Mouse (Mus musculus) lung, postnatal 36 days (tissue): Measurements from ENCODE around the gene 4930452B06Rik.
"Not testable (repeated sequence)": the region's sequence is repeated elsewhere in the genome, so short reads cannot be mapped to it uniquely, and the experiment has no call there.

Experiments used
- DNase-seq: peaks from one replicate; pipeline ENCODE4 v3.0.0; 2022; ENCODE audit warnings: mixed read lengths

The 4930452B06Rik gene

GRCm38 (mm10) chr14:8665636-8666411 is at the start of gene 4930452B06Rik:
4930452B06Rik (minus strand) TSS chr14:8666240.
- peak; percentile 79 for DNase-seq

DNA sequence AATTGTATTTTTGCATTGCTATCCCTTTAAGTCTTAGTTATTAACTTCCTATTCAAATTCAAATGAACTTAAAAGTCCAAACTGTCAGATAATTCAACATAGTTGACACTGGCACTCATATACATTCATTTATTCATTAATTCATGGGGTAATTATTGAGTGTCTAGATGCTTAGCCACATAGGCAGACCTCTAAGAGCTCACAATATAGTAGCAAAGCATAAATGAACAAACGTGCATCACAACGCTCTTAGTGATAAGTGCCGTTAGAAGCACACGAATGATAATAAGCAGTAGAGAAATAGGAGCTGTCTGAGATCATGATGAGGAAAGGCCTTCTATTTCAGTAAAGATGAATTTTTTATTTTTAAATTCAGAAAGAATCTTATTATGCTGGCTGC is 46.6 kb upstream of the 4930452B06Rik start:
- DNase-seq: no peak

GRCm38 (mm10) chr14:8689451-8689850 is 23.4 kb upstream of the 4930452B06Rik start:
- no peak for DNase-seq

- no peak for DNase-seq
Measured at GRCm38 (mm10) chr14:8688462-8688861, 22.4 kb upstream of the 4930452B06Rik start.

DNA sequence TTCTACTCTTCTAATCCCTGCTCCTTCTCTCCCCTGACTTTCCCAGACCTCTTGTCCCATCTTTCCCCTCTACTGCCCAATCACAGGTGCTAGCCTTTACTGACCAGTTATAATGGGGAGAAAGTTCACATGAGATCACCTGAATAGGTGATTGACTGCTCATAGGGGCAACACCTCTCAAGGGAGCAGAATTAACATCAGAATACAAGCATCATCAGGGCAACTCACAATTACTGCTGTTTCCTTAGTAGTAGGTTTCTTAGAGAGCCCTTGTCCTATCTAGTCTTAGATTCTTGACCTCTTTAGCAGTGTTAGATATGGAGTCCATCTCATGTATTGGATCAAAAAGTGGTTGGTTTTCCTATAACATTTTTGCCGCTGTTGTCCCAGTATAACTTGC is 20.1 kb upstream of the 4930452B06Rik start:
- DNase-seq: no peak

- no peak for DNase-seq
Measured at GRCm38 (mm10) chr14:8679896-8680295, 13.9 kb upstream of the 4930452B06Rik start.

GRCm38 (mm10) chr14:8660359-8660758 is 5.7 kb downstream of the 4930452B06Rik start:
- peak; percentile 21 for DNase-seq

DNA sequence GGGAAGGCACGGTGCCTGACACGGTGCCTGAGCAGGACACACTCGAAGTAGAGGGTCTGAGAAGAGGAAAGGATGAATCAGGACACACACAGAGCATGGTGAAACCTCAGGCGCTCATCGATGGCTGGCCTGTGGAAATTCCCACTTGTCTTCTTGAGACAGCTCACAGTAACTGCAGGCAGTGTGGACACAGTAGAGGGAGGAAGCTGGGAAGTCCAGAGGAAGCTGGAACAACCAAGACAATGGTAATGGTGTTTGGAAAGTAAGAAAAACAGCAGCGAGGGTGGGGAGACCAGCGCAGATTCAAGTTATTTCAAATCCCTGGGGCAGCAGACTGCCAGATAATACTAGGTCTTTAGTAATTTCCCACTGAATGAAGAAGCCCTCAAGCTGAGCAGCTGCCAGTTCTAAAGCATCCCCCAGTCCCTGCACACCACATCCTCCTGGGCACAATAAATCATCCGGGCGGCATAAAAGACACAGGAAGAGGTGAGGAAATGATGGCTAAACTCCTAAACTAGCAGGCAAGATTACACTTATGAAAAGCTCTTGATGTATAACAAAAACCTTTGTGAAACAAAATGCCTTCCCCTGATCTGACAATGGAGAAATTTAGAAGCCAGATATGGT is 24.3 kb downstream of the 4930452B06Rik start:
- peak; percentile 35 for DNase-seq

DNA sequence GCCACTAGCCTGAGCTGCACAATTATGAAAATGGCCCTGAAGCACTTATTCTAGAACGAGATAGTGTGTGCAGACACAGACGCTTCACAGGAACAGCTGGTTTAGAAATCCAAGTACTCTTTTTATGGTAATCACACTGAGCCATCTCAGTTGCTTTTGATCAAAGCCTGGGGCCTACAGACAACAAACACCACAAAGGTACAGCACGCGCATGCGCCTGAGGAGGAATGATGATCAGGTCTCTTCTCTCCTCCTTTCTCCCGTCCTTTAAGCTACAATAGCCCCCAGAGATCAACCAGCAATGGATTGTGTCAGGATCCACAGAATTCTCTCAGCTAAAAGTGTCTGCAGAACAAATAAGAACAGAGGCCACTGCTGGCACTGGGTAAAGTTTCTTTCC is 33.8 kb downstream of the 4930452B06Rik start:
- DNase-seq: no peak

GRCm38 (mm10) chr14:8628406-8628805 is 37.6 kb downstream of the 4930452B06Rik start:
- no peak for DNase-seq

- DNase-seq: peak; percentile 66
Measured at GRCm38 (mm10) chr14:8627481-8627880, 38.6 kb downstream of the 4930452B06Rik start.

- DNase-seq: no peak
Measured at GRCm38 (mm10) chr14:8621164-8621563, 44.9 kb downstream of the 4930452B06Rik start.

DNA sequence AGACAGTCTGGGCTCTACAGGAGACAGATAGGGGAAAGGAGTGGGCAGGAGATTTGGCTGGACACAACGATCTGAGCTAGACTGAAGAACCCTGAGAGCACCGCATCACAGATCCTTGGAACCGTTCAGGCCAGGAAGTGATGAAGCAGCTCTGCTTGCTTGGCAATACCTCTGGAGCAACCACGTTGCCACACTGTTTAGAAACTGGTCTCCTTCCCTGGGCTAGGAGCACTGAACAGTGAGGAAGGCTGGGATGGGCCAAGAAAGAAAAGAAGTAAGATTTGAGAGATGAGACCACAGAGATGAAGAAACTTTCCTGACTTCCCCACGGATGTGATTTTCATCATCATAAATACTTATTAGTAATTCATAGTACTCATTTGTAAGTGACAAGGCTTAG is 45.5 kb downstream of the 4930452B06Rik start:
- DNase-seq: no peak

GRCm38 (mm10) chr14:8615636-8616035 is 50.4 kb downstream of the 4930452B06Rik start:
- DNase-seq: peak; percentile 61

DNA sequence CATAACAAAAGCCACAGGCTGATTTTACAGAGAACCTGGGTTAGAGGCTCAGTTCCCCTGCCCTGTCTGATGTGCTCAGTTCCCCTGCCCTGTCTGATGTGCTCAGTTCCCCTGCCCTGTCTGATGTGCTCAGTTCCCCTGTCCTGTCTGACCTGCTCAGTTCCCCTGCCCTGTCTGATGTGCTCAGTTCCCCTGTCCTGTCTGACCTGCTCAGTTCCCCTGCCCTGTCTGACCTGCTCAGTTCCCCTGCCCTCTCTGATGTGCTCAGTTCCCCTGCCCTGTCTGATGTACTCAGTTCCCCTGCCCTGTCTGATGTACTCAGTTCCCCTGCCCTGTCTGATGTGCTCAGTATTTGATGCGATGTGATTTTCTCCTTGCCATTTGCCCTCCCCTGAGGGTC is 51.6 kb downstream of the 4930452B06Rik start:
- DNase-seq: not testable (repeated sequence)

GRCm38 (mm10) chr14:8612080-8612479 is 54.0 kb downstream of the 4930452B06Rik start:
- DNase-seq: no peak

DNA sequence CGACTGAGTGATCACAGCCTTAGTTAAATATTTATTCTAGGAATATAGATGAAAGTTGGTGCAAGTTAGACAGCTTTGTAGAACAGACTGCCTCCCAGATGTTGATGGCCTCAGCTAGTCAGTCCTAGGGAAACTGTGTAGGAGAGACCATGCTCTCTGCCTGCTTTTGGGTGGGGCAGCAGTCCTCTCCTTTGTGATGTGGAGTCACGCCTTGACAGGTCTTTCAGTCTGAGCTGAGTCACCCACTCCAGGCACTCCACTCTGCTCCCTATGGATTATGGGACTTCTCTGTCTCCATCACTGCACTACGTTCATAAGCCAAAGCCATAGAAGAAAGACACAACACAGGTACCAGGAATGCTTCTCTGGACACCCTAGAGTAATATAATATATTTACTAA is 55.9 kb downstream of the 4930452B06Rik start:
- DNase-seq: no peak

- DNase-seq: peak; percentile 69
Measured at GRCm38 (mm10) chr14:8608559-8609171, 57.4 kb downstream of the 4930452B06Rik start.

DNA sequence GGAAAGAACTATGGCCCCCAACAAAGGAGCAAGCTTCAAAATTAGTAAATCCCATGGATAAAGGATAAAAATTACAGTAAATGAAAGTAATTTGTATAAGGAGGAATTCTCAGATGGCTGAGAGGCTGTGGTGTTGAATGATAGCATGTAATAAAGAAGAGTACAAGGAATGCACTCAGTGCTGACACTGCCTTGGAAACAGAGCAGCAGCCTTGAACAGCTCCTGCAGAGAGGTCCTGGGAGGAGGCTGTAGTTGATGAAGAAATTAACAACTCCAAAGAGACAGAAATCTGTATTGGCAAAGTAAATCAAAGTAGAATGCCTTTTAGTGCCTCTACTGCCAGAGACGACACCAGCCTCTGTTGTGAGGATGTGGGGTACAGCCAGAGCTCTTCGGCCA is 61.1 kb downstream of the 4930452B06Rik start:
- DNase-seq: no peak

GRCm38 (mm10) chr14:8585031-8585430 is 81.0 kb downstream of the 4930452B06Rik start:
- no peak for DNase-seq

GRCm38 (mm10) chr14:8551006-8551405 is 115.0 kb downstream of the 4930452B06Rik start:
- DNase-seq: not testable (repeated sequence)

- DNase-seq: no peak
Measured at GRCm38 (mm10) chr14:8549108-8549507, 116.9 kb downstream of the 4930452B06Rik start.

DNA sequence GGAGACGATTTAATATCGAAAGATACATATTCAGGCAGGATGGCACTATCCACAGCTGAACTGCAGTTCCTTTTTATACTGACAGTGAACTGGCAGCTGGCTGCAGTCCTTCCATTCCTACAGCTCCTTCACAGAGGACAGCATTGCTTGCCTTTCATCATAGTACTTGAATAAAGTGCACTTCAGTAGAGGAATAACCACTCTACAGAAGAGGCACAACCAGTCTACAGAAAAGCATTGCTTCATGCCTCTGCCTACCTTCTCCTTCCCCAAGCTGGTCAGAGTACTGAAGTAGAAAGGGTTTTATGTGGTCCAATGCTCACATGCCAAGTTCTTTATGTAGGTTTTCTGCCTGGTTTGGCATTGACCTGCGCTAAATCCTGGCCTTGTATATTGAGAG is 130.0 kb downstream of the 4930452B06Rik start:
- peak; percentile 73 for DNase-seq

DNA sequence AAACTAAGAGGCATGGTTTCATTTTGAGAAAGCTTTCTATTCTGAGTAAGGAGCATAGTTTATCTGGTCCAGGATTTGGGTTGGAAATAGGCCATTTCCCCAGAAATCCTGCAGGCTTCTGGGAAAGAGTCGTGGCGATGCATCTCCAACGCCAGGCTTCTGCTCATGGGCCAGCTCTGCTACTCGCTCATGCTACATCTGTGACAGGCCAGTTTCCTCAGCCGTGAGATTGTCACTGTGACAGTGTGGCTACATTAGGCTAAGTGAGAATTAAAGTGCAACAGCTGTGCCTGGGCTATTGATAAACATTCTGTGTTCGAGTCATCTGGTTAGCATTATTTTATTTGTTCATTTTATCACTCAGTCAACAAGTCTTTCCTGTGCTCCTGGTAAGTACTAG is 140.8 kb downstream of the 4930452B06Rik start:
- peak; percentile 10 for DNase-seq
